Mouse (Mus musculus): ENCODE measurements around the gene Ficd.

DNA sequence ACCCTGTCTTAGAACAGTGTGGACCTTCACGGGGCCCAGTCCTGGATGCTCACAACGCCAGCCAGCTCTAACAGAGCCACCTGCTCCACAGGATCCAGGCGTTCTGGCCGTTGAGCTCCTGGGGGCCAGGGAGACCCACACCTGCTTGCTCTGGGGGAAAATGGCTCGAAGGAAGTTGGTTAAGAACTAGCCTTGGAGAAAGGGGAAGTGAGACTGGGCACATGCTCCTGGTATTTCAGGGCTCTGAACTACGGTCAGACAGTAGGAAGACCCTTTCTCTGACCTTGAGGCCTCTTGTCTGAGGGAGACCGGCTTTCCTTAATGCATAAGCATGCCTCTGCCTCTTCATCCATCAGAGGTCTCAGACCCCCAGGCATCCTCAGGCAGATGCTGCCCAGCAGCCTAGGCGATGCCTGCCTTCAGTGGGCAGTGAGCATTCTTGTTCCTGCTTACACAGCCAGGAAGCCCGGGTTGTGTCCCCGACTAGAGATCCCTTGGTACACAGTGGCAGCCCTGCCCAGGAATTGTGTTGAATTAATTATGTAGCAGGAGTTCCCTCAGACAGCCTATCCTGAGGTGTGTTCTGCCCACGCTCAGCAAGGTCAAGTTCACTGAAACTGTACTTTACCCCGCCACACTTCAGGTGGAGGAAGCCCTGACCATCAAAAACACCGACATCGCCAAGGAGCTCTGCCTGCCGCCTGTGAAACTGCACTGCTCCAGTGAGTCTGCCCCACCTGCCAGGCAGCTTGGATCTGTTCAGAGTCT, 40.7 kb downstream of the Ficd start:
- TF ChIP-seq GATA1 (IDR thresholded peaks at IDR 0.05; ENCODE audit: borderline replicate concordance, low read length) (no peak), FLI1 (IDR thresholded peaks at IDR 0.05; ENCODE audit: low read length) (no peak)

All from megakaryocyte, embryonic 14.5 days (primary cell).